Mouse (Mus musculus): Measurements from ENCODE around the gene Ebf1.

GRCm38 (mm10) chr11:44983961-44984360 lies 366.8 kb downstream of the Ebf1 start:
- TF ChIP-seq POLR2A (IDR thresholded peaks at IDR 0.05; ENCODE audit: insufficient read depth, low read length) (no peak), EP300 (IDR thresholded peaks at IDR 0.05; ENCODE audit: insufficient read depth, low read depth, low read length) (no peak), CTCF (IDR thresholded peaks at IDR 0.05; ENCODE audit: low read depth, low read length) (no peak)
